Mouse (Mus musculus) lung, postnatal 0 days (tissue): ENCODE measurements around the gene Osbpl11.

ENCODE experiments used
- CTCF ChIP-seq: IDR thresholded peaks from 2 replicates; pipeline ENCODE4 v1.5.1; 2016; ENCODE audit warnings: antibody characterized with exemption, mild to moderate bottlenecking
- EP300 ChIP-seq: IDR thresholded peaks from 2 replicates; pipeline ENCODE4 v1.6.1; 2016; ENCODE audit warnings: antibody characterized with exemption, mild to moderate bottlenecking, control low read depth

GRCm38 (mm10) chr16:33179911-33180310 is 5.0 kb upstream of the Osbpl11 start:
- no peak for TF ChIP-seq CTCF
- no peak for TF ChIP-seq EP300
